Mouse (Mus musculus): ENCODE measurements around the gene Fam216a. TPM values are rescaled to one million over a fixed set of nuclear protein-coding genes. Genes with fewer than 3 reads are reported as not detected.

Fam216a gene
- polyA plus RNA-seq, 2 experiments, result 17.1 to 18.1 TPM

GRCm38 (mm10) chr5:122377101-122377833 lies 5.1 kb upstream of the Fam216a start:
- Histone ChIP-seq H3K4me2 (ENCODE audit: low read depth) (no peak overlapping the region), H3K9me3 (ENCODE audit: control insufficient read depth, low read length) (no peaks in the 10 kb centered on the region), H3K9ac (replicated peaks) (no peak overlapping the region), H3K4me1 (replicated peaks; ENCODE audit: control insufficient read depth in 2 of 2, insufficient read depth in 2 of 2, low read length in 1 of 2) (peaks cover 0 to 3% of the 10 kb centered on the region in 2 experiments; a peak in 3 of 4 replicates), H3K27ac (no peak overlapping the region), H3K36me3 (replicated peaks; ENCODE audit: control insufficient read depth, insufficient read depth, low read depth) (peaks cover 20% of the 10 kb centered on the region; the same call in 1 of the 2 replicates), H3K4me3 (ENCODE audit: insufficient read depth in 1 of 2, low read depth in 2 of 2, low read length in 2 of 2) (no peak overlapping the region), H3K27me3 (ENCODE audit: control insufficient read depth, insufficient read depth, low read length) (no peaks in the 10 kb centered on the region)
- TF ChIP-seq EP300 (IDR thresholded peaks at IDR 0.05; ENCODE audit: low read depth) (no peak), CTCF (IDR thresholded peaks at IDR 0.05; ENCODE audit: low read depth) (no peak)
- ATAC-seq (ENCODE audit: insufficient read depth) (no peak), DNase-seq (ENCODE audit: low read depth in 3 of 3, low spot score in 3 of 3) (no peak)
- WGBS (ENCODE audit: insufficient replicate concordance), result 80% methylated on average over 4 of the region's 4 CpGs

GRCm38 (mm10) chr5:122372878-122373277 lies 714 bp upstream of the Fam216a start:
- DNase-seq (ENCODE audit: low read depth in 3 of 3, low spot score in 3 of 3) (no peak), ATAC-seq (ENCODE audit: insufficient read depth) (no peak)
- Histone ChIP-seq H3K27me3 (ENCODE audit: control insufficient read depth, insufficient read depth, low read length) (no peaks in the 10 kb centered on the region), H3K9me3 (ENCODE audit: control insufficient read depth, low read length) (no peaks in the 10 kb centered on the region), H3K27ac (peak overlapping the region; percentile 83), H3K9ac (replicated peaks) (peak overlapping the region; percentile 79), H3K36me3 (replicated peaks; ENCODE audit: control insufficient read depth, insufficient read depth, low read depth) (peaks cover 16% of the 10 kb centered on the region), H3K4me3 (ENCODE audit: insufficient read depth in 1 of 2, low read depth in 2 of 2, low read length in 2 of 2) (peak overlapping the region; percentile 76 to 90), H3K4me2 (ENCODE audit: low read depth) (peak overlapping the region; percentile 86), H3K4me1 (replicated peaks; ENCODE audit: control insufficient read depth in 2 of 2, insufficient read depth in 2 of 2, low read length in 1 of 2) (peaks cover 0 to 3% of the 10 kb centered on the region in 2 experiments; a peak in 3 of 4 replicates)
- 3% methylated on average over 5 of the region's 5 CpGs for WGBS (ENCODE audit: insufficient replicate concordance)
- TF ChIP-seq EP300 (IDR thresholded peaks at IDR 0.05; ENCODE audit: low read depth) (no peak), CTCF (IDR thresholded peaks at IDR 0.05; ENCODE audit: low read depth) (no peak)

- Histone ChIP-seq H3K4me2 (ENCODE audit: low read depth) (peak within 1 kb of the TSS; percentile 86), H3K4me3 (ENCODE audit: insufficient read depth in 1 of 2, low read depth in 2 of 2, low read length in 2 of 2) (peak within 1 kb of the TSS; percentile 76 to 90), H3K9me3 (ENCODE audit: control insufficient read depth, low read length) (no peaks in the 10 kb centered on the region), H3K4me1 (replicated peaks; ENCODE audit: control insufficient read depth in 2 of 2, insufficient read depth in 2 of 2, low read length in 1 of 2) (peaks cover 0 to 3% of the 10 kb centered on the region in 2 experiments; a peak in 3 of 4 replicates), H3K27me3 (ENCODE audit: control insufficient read depth, insufficient read depth, low read length) (no peaks in the 10 kb centered on the region), H3K36me3 (replicated peaks; ENCODE audit: control insufficient read depth, insufficient read depth, low read depth) (peaks cover 15% of the 10 kb centered on the region), H3K27ac (peak within 1 kb of the TSS; percentile 83), H3K9ac (replicated peaks) (peak within 1 kb of the TSS; percentile 79)
- DNase-seq (ENCODE audit: low read depth in 3 of 3, low spot score in 3 of 3), result peak in 2 of 3 experiments; percentile 45 to 51
- no peak for TF ChIP-seq EP300 (IDR thresholded peaks at IDR 0.05; ENCODE audit: low read depth)
- TF ChIP-seq CTCF (IDR thresholded peaks at IDR 0.05; ENCODE audit: low read depth), result no peak
- WGBS (ENCODE audit: insufficient replicate concordance), result 1% methylated on average over 31 of the region's 46 CpGs
- peak; percentile 65 for ATAC-seq (ENCODE audit: insufficient read depth)
These were observed 473 bp downstream of the Fam216a start, which contains the start of gene Gpn3 for GRCm38 (mm10) chr5:122371591-122372191. Gene Gpn3, plus strand, starts transcription at chr5:122371876.

- DNase-seq (ENCODE audit: low read depth in 3 of 3, low spot score in 3 of 3) (no peak), ATAC-seq (ENCODE audit: insufficient read depth) (peak; percentile 75)
- peak overlapping the region; percentile 71 for H3K4me2 ChIP-seq (ENCODE audit: low read depth)
- TF ChIP-seq EP300 (IDR thresholded peaks at IDR 0.05; ENCODE audit: low read depth) (no peak), CTCF (IDR thresholded peaks at IDR 0.05; ENCODE audit: low read depth) (no peak)
- under 1% methylated on average over 55 of the region's 57 CpGs for WGBS (ENCODE audit: insufficient replicate concordance)
- no peaks in the 10 kb centered on the region for H3K27me3 ChIP-seq (ENCODE audit: control insufficient read depth, insufficient read depth, low read length)
- H3K4me1 ChIP-seq (replicated peaks; ENCODE audit: control insufficient read depth in 2 of 2, insufficient read depth in 2 of 2, low read length in 1 of 2), result peaks cover 6 to 7% of the 10 kb centered on the region in 2 experiments
- peak overlapping the region; percentile 92 for H3K9ac ChIP-seq (replicated peaks)
- peak overlapping the region; percentile 66 for H3K27ac ChIP-seq
- no peaks in the 10 kb centered on the region for H3K36me3 ChIP-seq (replicated peaks; ENCODE audit: control insufficient read depth, insufficient read depth, low read depth)
- no peaks in the 10 kb centered on the region for H3K9me3 ChIP-seq (ENCODE audit: control insufficient read depth, low read length)
- peak overlapping the region; percentile 92 to 97 for H3K4me3 ChIP-seq (ENCODE audit: insufficient read depth in 1 of 2, low read depth in 2 of 2, low read length in 2 of 2)
These were observed 17.6 kb downstream of the Fam216a start for GRCm38 (mm10) chr5:122354492-122355067.
